In genomic region chr16:53266116-53266515, GRCm38 (mm10) we compare ENCODE assay signal across 8 mouse cellular contexts.
A peak's percentile ranks its signal among the peaks of the same experiment; 100 is the strongest.
DNase-seq lines count a peak whose midpoint lies in the region; TF ChIP-seq lines count a peak whose summit lies in the region.

No protein-coding gene starts in this region.

- no peak overlapping the region for H3K4me3 ChIP-seq in liver, adult 2 months (ENCODE audit: insufficient read depth, low read depth, low read length)

- no peak overlapping the region for H3K27ac ChIP-seq in liver, adult 2 months (replicated peaks; ENCODE audit: insufficient read depth, low read depth, low read length)

- H3K36me3 ChIP-seq in liver, adult 2 months (ENCODE audit: control insufficient read depth, insufficient read depth, low read length): no peaks in the 10 kb centered on the region

- no peaks in the 10 kb centered on the region for H3K27me3 ChIP-seq in liver, adult 2 months (ENCODE audit: control insufficient read depth, insufficient read depth, low read length)

- TF ChIP-seq POLR2A in liver, adult 2 months (IDR thresholded peaks at IDR 0.05; ENCODE audit: extremely low read depth, insufficient read depth, low read length): no peak

- no peaks in the 10 kb centered on the region for H3K79me2 ChIP-seq in liver, adult 2 months (ENCODE audit: control insufficient read depth, insufficient read depth, low read length)

- peak; percentile 18 for DNase-seq in cerebellum, adult 11 months
- DNase-seq in cerebellum, adult 11-12 months: no peak
- DNase-seq in urinary bladder, adult 18-20 months (ENCODE audit: low spot score in 2 of 2): peak; percentile 9 to 41
- no peak for DNase-seq in urinary bladder, postnatal 10 days (ENCODE audit: low spot score)
- DNase-seq in embryo, embryonic 9.5 days (ENCODE audit: extremely low spot score): peak; percentile 42
- DNase-seq in kidney, postnatal 14 days: peak; percentile 69
- peak; percentile 46 for DNase-seq in liver, adult 2 months (ENCODE audit: extremely low read depth, low read depth, low spot score)
- peak; percentile 45 for DNase-seq in right cerebral cortex, adult 18-20 months

- WGBS in liver, adult 2 months: 9% methylated on average over 3 of the region's 3 CpGs

- TF ChIP-seq CTCF in liver, adult 2 months (IDR thresholded peaks at IDR 0.05; ENCODE audit: low read depth, low read length): peak; percentile 49

- H3K4me1 ChIP-seq in liver, adult 2 months (ENCODE audit: control insufficient read depth, insufficient read depth, low read length): no peaks in the 10 kb centered on the region

- no peak overlapping the region for H3K9ac ChIP-seq in liver, adult 2 months (ENCODE audit: low read depth, low read length)

Comparison
In these comparisons a context has a peak if more than half of its experiments do, and no peak if none do; other contexts are left out.
1. DNase-seq: peak in cerebellum, adult 11 months (single experiment), urinary bladder, adult 18-20 months (2 of 2), embryo, embryonic 9.5 days (single experiment), kidney, postnatal 14 days (single experiment), liver, adult 2 months (single experiment) and right cerebral cortex, adult 18-20 months (single experiment); none in cerebellum, adult 11-12 months (single experiment) and urinary bladder, postnatal 10 days (single experiment).